Mouse (Mus musculus) liver, adult 2 months (tissue): ENCODE measurements around the gene Trappc6a. TPM values are rescaled to one million over a fixed set of nuclear protein-coding genes. Genes with fewer than 3 reads are reported as not detected.

Experiments used
- DNase-seq: peaks from one replicate; pipeline ENCODE4 v3.0.0-alpha.2; 2011; ENCODE audit warnings: low read depth, low spot score; ENCODE audit errors: extremely low read depth
- H3K27ac ChIP-seq: fragments of 200-500 bp; replicated peaks from 2 replicates; pipeline ENCODE4 v1.5.1; 2012; ENCODE audit warnings: low read depth, mild to moderate bottlenecking, control low read depth, inconsistent platforms, low read length; ENCODE audit not compliant: insufficient read depth
- H3K27me3 ChIP-seq: fragments of 200-500 bp; 2 replicates; pipeline ENCODE4 v1.6.1; 2012; ENCODE audit warnings: mild to moderate bottlenecking, moderate library complexity, low read length, inconsistent platforms; ENCODE audit not compliant: control insufficient read depth, insufficient read depth
- H3K36me3 ChIP-seq: fragments of 200-500 bp; 2 replicates; pipeline ENCODE4 v1.6.1; 2012; ENCODE audit warnings: low read length, inconsistent platforms; ENCODE audit not compliant: control insufficient read depth, insufficient read depth
- H3K4me1 ChIP-seq: fragments of 200-500 bp; 2 replicates; pipeline ENCODE4 v1.6.1; 2011; ENCODE audit warnings: low read length; ENCODE audit not compliant: control insufficient read depth, insufficient read depth
- H3K4me3 ChIP-seq: fragments of 200-500 bp; 2 replicates; pipeline ENCODE4 v1.5.1; 2011; ENCODE audit warnings: low read depth, mild to moderate bottlenecking, control low read depth, low read length, moderate library complexity; ENCODE audit not compliant: insufficient read depth
- H3K79me2 ChIP-seq: fragments of 200-500 bp; 2 replicates; pipeline ENCODE4 v1.6.1; 2012; ENCODE audit warnings: inconsistent platforms, mild to moderate bottlenecking, low read length, moderate library complexity; ENCODE audit not compliant: control insufficient read depth, insufficient read depth
- H3K9ac ChIP-seq: fragments of 200-500 bp; 2 replicates; pipeline ENCODE4 v1.6.1; 2012; ENCODE audit warnings: low read depth, mild to moderate bottlenecking, control low read depth, inconsistent platforms, low read length
- CTCF ChIP-seq: fragments of 200-500 bp; IDR thresholded peaks from 2 replicates; pipeline ENCODE4 v1.5.1; 2011; ENCODE audit warnings: low read depth, low read length, control low read depth
- POLR2A ChIP-seq: fragments of 200-500 bp; IDR thresholded peaks from 2 replicates; pipeline ENCODE4 v1.6.1; 2011; ENCODE audit warnings: low read length, control low read depth; ENCODE audit not compliant: insufficient read depth; ENCODE audit errors: extremely low read depth
- WGBS: fragments of 180-500 bp; shearing (Covaris S2); methylation state at CpG from one replicate; pipeline ENCODE4 v1.1.7; 2018; 5-methylcytosine and 5-hydroxymethylcytosine counted together
- polyA plus RNA-seq: library from polyadenylated mRNA; depleted of rRNA; stranded (reverse); fragments of >200 nt; gene quantifications from 2 replicates; pipeline ENCODE4 v1.2.3, GENCODE M21; 2012
- total RNA-seq: library from RNA; depleted of rRNA; stranded (reverse); fragments of >200 nt; gene quantifications from 2 replicates; pipeline ENCODE4 v1.2.3, GENCODE M21; 2014

The Trappc6a gene
- total and polyA plus RNA-seq, 2 experiments, result 25.5 to 58.2 TPM

- TF ChIP-seq CTCF (no peak), POLR2A (no peak)
- Histone ChIP-seq H3K4me1 (peaks cover 5% of the 10 kb centered on the region; the same call in 1 of the 2 replicates), H3K27ac (peak overlapping the region; percentile 64), H3K9ac (peak overlapping the region; percentile 53; the same call in 1 of the 2 replicates), H3K36me3 (no peaks in the 10 kb centered on the region), H3K27me3 (peaks cover 4% of the 10 kb centered on the region; the same call in 1 of the 2 replicates), H3K4me3 (0 out of 2 replicates have a peak overlapping the region, but pooled peaks have one; percentile 7), H3K79me2 (no peaks in the 10 kb centered on the region)
- 58% methylated on average over 12 of the region's 12 CpGs for WGBS
- DNase-seq, result no peak
These were observed 39.9 kb upstream of the Trappc6a start for GRCm38 (mm10) chr7:19468279-19468678.

- Histone ChIP-seq H3K4me3 (no peak overlapping the region), H3K9ac (no peak overlapping the region), H3K27me3 (peaks cover 7% of the 10 kb centered on the region; the same call in 1 of the 2 replicates), H3K79me2 (no peaks in the 10 kb centered on the region), H3K36me3 (no peaks in the 10 kb centered on the region), H3K4me1 (peaks cover 5% of the 10 kb centered on the region; the same call in 1 of the 2 replicates), H3K27ac (no peak overlapping the region)
- WGBS, result 45% methylated on average over 23 of the region's 23 CpGs
- TF ChIP-seq POLR2A (no peak), CTCF (no peak)
- DNase-seq, result no peak
These were observed 38.8 kb upstream of the Trappc6a start for GRCm38 (mm10) chr7:19469404-19469803.

GRCm38 (mm10) chr7:19470308-19470707, 37.9 kb upstream of the Trappc6a start:
- DNase-seq, result no peak
- H3K79me2 ChIP-seq, result no peaks in the 10 kb centered on the region
- peaks cover 5% of the 10 kb centered on the region for H3K4me1 ChIP-seq
- H3K27me3 ChIP-seq, result peaks cover 9% of the 10 kb centered on the region; the same call in 1 of the 2 replicates
- no peak for TF ChIP-seq CTCF
- TF ChIP-seq POLR2A, result no peak
- H3K27ac ChIP-seq, result no peak overlapping the region
- H3K36me3 ChIP-seq, result no peaks in the 10 kb centered on the region
- H3K4me3 ChIP-seq, result no peak overlapping the region
- WGBS, result 15% methylated on average over 14 of the region's 14 CpGs
- H3K9ac ChIP-seq, result no peak overlapping the region

GRCm38 (mm10) chr7:19472403-19472802, 35.8 kb upstream of the Trappc6a start:
- no peaks in the 10 kb centered on the region for H3K79me2 ChIP-seq
- DNase-seq, result no peak
- no peaks in the 10 kb centered on the region for H3K36me3 ChIP-seq
- H3K27ac ChIP-seq, result peak overlapping the region; percentile 60
- TF ChIP-seq CTCF, result no peak
- no peak for TF ChIP-seq POLR2A
- H3K4me1 ChIP-seq, result peaks cover 5% of the 10 kb centered on the region
- WGBS, result 26% methylated on average over 4 of the region's 4 CpGs
- peaks cover 9% of the 10 kb centered on the region; the same call in 1 of the 2 replicates for H3K27me3 ChIP-seq
- H3K4me3 ChIP-seq, result no peak overlapping the region
- H3K9ac ChIP-seq, result no peak overlapping the region; the same call in 1 of the 2 replicates

GRCm38 (mm10) chr7:19473875-19474443, 34.2 kb upstream of the Trappc6a start:
- DNase-seq, result no peak
- Histone ChIP-seq H3K27ac (peak overlapping the region; percentile 67), H3K36me3 (no peaks in the 10 kb centered on the region), H3K4me3 (peak overlapping the region; percentile 60), H3K9ac (peak overlapping the region; percentile 81), H3K79me2 (no peaks in the 10 kb centered on the region), H3K27me3 (peaks cover 9% of the 10 kb centered on the region; the same call in 1 of the 2 replicates), H3K4me1 (peaks cover 5% of the 10 kb centered on the region)
- TF ChIP-seq CTCF (no peak), POLR2A (no peak)
- 4% methylated on average over 89 of the region's 89 CpGs for WGBS

- H3K36me3 ChIP-seq, result no peaks in the 10 kb centered on the region
- H3K27ac ChIP-seq, result no peak overlapping the region
- WGBS, result 55% methylated on average over 2 of the region's 2 CpGs
- H3K79me2 ChIP-seq, result no peaks in the 10 kb centered on the region
- no peak for DNase-seq
- H3K4me3 ChIP-seq, result no peak overlapping the region
- no peak overlapping the region for H3K9ac ChIP-seq
- peaks cover 5% of the 10 kb centered on the region for H3K4me1 ChIP-seq
- H3K27me3 ChIP-seq, result peaks cover 5% of the 10 kb centered on the region; the same call in 1 of the 2 replicates
- peak; percentile 19; the same call in 1 of the 2 replicates for TF ChIP-seq CTCF
- no peak for TF ChIP-seq POLR2A
These were observed 31.1 kb upstream of the Trappc6a start for GRCm38 (mm10) chr7:19477084-19477483.
